Mouse (Mus musculus): ENCODE measurements around the gene Arf1.

The Arf1 gene

DNA sequence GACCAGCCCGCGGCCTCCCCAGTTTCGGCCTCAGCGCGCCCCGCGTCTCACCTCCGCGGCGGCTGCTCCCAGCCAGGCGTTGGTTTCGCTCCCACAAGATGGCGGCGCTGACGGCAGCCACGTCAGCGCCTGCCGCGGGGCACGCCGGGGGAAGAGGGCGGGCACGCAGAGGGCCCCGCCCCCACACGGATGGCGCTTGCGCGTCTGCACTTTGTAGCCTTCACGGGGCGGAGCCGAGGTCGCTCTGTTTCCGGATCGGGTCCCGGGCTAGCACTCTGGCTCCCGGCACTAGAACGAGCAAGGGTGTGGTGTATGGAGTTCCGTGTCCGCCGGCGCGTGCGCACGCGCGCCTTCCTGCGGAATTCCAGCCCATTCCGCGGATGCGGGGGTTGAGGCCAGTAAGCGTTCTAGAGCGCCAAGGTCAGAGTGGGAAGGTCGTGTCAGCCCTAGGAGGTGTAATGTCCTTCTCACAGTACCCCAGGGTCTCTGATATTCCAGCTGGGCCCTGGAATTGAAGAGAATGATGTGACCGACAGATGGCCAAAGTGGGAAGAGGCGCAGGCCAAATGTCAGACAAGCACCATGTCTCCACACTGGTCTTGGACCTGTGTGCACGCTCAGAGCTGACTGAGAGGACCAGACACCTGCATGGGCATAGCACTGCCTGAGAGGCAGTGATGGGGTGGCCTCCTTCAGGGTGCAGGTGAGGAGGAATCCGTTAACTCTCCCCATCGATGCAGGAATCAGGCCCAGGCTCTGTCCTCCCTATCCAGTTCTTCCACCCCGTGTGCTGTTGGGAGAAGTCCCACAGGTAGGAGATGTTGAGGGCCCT is at the start of gene Arf1:
Gene Arf1 (minus strand): TSS at position 149 of the 832 bp plus-strand sequence.
- DNase-seq (ENCODE audit: low read depth in 2 of 2, low spot score in 2 of 2), result peak; percentile 94 to 96

DNA sequence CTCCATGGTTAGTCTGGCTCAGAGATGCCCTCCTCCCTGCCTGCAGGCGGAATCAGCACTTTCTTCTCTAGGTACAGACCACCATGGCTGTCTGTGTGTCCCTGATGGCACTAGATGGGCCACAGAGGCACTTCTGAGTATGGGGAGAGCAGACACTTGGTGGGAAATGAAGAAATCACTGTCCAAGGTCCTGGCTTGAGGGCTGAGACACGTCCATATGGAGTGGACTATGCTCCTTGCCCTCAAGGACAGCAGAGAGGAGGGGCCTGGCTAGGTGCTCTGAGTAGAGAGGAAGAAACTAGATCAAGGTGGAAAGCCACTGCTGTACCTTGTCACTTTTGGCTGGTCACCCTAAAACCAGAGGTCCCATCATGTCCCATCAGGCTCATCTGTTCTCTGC is 48.8 kb upstream of the Arf1 start:
- no peak for DNase-seq (ENCODE audit: low read depth in 2 of 2, low spot score in 2 of 2)

GRCm38 (mm10) chr11:59274184-59274583 is 46.1 kb upstream of the Arf1 start:
- DNase-seq (ENCODE audit: low read depth in 2 of 2, low spot score in 2 of 2), result no peak

GRCm38 (mm10) chr11:59266727-59267126 is 38.7 kb upstream of the Arf1 start:
- DNase-seq (ENCODE audit: low read depth in 2 of 2, low spot score in 2 of 2), result no peak

GRCm38 (mm10) chr11:59265154-59265813 is 37.2 kb upstream of the Arf1 start:
- DNase-seq (ENCODE audit: low read depth in 2 of 2, low spot score in 2 of 2), result no peak

DNA sequence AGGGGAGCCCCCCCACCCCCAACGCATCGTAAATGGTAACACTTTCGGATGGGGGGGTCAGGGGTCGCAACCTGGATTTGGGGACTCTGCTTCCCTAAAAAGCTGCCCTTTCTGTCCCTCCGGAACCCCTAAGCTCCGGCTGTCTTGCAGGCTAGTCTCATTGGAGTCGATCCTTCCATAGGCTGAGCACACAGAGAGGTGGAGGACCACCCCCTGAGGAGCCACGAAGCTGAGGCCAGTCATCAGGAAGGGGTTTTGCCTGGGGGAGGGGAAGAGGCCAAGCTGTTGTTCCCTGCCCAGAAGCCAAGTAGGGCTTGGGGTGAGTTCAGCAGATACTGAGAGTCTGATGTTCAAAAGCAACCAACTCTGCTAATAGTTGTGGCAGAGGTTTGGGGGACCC is 36.5 kb upstream of the Arf1 start:
- no peak for DNase-seq (ENCODE audit: low read depth in 2 of 2, low spot score in 2 of 2)

DNA sequence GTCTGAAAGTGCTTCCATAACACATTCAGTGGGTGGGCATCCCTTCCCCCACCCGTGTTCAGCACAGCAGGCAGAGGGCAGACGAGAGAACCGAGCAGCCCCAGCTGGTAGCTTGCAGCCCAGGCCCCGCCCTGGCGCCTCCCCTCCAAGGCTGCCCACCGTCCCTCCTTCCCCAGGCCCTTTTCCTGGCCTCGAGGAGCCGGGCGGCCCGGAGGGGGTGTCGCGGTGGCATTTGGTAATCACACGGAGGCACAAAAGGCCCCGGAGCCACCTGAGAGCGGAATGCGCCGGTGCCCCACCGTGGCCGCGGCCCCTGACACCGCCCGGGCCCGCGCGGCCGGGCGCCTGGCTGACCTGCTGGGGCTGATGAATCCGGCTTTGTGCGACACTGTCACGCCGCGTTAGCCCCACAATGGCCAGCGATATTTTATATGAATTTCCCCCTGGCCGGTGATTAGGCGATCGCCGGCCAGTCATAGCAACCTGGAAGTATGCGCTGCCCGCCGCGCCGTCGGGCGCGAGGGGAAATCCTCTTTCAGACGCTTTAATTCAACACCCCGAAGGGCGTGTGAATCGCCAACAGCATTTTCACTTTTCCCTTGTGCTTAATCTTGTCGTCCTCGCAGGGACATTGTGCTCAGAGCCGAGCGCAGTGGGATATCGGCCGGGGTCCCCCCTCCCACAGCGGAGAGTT is 35.9 kb upstream of the Arf1 start:
- DNase-seq (ENCODE audit: low read depth in 2 of 2, low spot score in 2 of 2), result no peak

DNA sequence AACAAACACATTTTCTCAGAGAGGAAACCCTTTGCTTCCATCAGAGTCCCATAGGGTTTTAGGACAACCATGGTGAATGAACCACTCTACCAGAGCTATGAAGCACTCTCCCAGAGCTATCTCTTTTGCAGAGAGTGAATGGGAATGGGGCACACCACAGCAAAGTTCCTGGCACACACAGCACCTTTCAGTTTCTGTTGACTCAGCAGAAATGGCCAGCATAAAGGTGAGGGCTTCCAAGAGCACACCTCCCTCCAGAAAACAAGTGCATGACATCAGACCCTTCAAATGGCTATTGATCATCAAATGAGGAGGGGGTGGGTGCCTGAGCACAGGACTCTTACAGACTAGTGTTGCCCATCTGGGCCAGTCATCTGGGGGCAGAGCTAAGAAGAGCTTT is 34.2 kb upstream of the Arf1 start:
- no peak for DNase-seq (ENCODE audit: low read depth in 2 of 2, low spot score in 2 of 2)

DNA sequence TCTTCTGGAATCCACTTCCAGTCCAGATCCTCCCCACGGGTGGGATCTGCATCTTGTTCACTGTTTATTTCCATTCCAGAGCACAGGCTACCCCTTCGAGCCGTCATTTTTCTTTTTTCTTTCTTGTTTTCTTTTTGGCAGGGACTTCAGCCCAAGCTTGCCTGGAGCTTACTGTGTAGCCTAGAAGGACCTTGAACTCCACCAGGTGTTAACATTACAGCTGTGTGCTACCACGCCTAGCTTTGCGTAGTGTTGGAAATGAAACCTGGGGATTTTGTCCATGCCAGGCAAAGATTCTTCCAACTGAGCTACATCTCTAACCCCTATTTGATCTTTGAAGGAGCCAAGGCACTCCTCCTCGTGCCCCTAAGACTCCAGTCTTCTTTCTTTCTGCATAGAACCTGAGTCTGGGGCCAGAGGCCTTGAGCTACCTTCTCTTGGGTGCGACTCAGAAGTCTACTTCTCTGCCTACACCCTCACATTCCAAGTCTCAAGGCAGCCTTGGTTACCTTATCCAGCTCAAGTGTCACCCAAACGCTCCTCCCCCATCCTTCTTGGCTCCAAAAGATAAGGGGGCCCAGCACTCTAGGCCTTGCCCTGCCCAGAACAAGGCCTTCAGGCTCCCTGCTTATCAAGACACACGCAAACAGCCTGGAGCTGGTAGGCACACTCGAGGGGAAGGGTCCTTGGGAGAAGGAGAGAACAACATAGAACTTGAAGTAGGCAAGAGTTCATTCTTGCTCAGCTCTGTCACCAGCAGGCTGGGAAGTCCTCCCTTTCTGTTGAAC is 32.8 kb upstream of the Arf1 start:
- no peak for DNase-seq (ENCODE audit: low read depth in 2 of 2, low spot score in 2 of 2)

- DNase-seq (ENCODE audit: low read depth in 2 of 2, low spot score in 2 of 2), result no peak
These were observed 31.6 kb upstream of the Arf1 start for GRCm38 (mm10) chr11:59259647-59260046.

GRCm38 (mm10) chr11:59248101-59248500 is 20.0 kb upstream of the Arf1 start:
- no peak for DNase-seq (ENCODE audit: low read depth in 2 of 2, low spot score in 2 of 2)

GRCm38 (mm10) chr11:59243856-59244255 is 15.8 kb upstream of the Arf1 start:
- no peak for DNase-seq (ENCODE audit: low read depth in 2 of 2, low spot score in 2 of 2)

GRCm38 (mm10) chr11:59241841-59242240 is 13.8 kb upstream of the Arf1 start:
- no peak for DNase-seq (ENCODE audit: low read depth in 2 of 2, low spot score in 2 of 2)

DNA sequence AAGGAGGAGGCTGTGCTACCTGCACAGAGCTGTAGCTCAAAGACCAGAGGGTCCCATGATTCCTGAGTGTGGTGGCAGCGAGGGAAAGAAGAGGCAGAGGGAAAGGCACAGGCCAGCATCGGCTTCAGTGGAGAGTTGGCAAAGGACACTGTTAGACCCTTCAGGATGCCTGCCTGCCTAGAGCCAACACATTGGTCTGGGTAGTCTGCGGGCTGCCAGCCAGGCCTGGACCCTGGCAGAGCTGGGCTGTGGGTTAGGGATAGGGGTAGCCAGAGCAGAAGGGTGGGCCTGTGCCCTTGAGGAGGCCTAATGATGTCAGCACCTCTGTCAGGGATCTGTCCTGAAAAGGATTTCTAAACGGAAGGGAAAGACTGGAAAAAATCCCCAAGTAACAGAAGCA is 11.7 kb upstream of the Arf1 start:
- DNase-seq (ENCODE audit: low read depth in 2 of 2, low spot score in 2 of 2), result no peak

DNA sequence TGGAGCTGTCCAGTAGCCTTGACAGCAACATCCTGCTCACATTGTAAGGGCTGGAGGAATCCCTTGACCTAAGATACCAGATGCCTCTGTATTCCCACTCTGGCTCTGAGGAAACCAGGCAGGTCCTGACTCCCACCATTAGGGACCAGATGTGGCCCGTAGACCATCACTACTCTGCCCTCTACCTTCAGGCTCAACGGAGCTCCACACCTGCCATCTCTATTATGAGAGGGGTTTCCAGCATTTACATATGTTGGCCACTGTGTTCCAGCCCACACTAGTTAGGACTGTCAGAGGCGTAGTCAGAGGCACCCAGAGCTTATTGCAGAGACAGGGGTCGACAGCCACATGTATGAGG is 11.3 kb upstream of the Arf1 start:
- no peak for DNase-seq (ENCODE audit: low read depth in 2 of 2, low spot score in 2 of 2)

- DNase-seq (ENCODE audit: low read depth in 2 of 2, low spot score in 2 of 2), result no peak
These were observed 10.7 kb upstream of the Arf1 start for GRCm38 (mm10) chr11:59238525-59239427.

- DNase-seq (ENCODE audit: low read depth in 2 of 2, low spot score in 2 of 2), result no peak
These were observed 4.7 kb upstream of the Arf1 start for GRCm38 (mm10) chr11:59232797-59233196.

- peak; percentile 44 to 60 for DNase-seq (ENCODE audit: low read depth in 2 of 2, low spot score in 2 of 2)
These were observed 2.2 kb upstream of the Arf1 start for GRCm38 (mm10) chr11:59230144-59230760.

GRCm38 (mm10) chr11:59227604-59228121 is 407 bp downstream of the Arf1 start:
- DNase-seq (ENCODE audit: low read depth in 2 of 2, low spot score in 2 of 2), result peak in 1 of 2 experiments; percentile 15
